Mouse (Mus musculus) embryonic fibroblast, embryonic 13.5 days (primary cell): Measurements from ENCODE around the gene Pkm.

Experiments used
- CTCF ChIP-seq: IDR thresholded peaks from 2 replicates; pipeline ENCODE4 v1.5.1; 2011; ENCODE audit warnings: mild to moderate bottlenecking, control low read depth, low read length, moderate library complexity, borderline replicate concordance; ENCODE audit not compliant: insufficient read depth
- POLR2A ChIP-seq: IDR thresholded peaks from 2 replicates; pipeline ENCODE4 v1.6.1; 2011; ENCODE audit warnings: low read depth, mild to moderate bottlenecking, control low read depth, low read length, moderate library complexity

- TF ChIP-seq CTCF (no peak), POLR2A (no peak)
These were observed 39.3 kb downstream of the Pkm start for GRCm38 (mm10) chr9:59695451-59695813.
